Mouse (Mus musculus) left cerebral cortex, postnatal 25 days (tissue): ENCODE data around the gene Gal3st4. TPM values are rescaled to one million over a fixed set of nuclear protein-coding genes. Genes with fewer than 3 reads are reported as not detected.
A peak's percentile ranks its signal among the peaks of the same experiment; 100 is the strongest.

ENCODE experiments used
- DNase-seq, 2 experiments: peaks; one replicate each; pipeline ENCODE4 v3.0.0; 2022; ENCODE audit warnings: low spot score in 2 of 2, mixed read lengths in 1 of 2
- intact Hi-C: fragments of 180-260 bp; cut with DNase I; formaldehyde crosslinking; loops from one replicate; pipeline ENCODE4 v1.15.1; 2025
- total RNA-seq, 2 experiments: library from RNA; stranded (reverse); gene quantifications; 2 replicates each; pipeline ENCODE4 v1.2.3; 2021

Gene Gal3st4
- total RNA-seq: 1 to 10 TPM; 3.5 to 3.6 TPM

DNA sequence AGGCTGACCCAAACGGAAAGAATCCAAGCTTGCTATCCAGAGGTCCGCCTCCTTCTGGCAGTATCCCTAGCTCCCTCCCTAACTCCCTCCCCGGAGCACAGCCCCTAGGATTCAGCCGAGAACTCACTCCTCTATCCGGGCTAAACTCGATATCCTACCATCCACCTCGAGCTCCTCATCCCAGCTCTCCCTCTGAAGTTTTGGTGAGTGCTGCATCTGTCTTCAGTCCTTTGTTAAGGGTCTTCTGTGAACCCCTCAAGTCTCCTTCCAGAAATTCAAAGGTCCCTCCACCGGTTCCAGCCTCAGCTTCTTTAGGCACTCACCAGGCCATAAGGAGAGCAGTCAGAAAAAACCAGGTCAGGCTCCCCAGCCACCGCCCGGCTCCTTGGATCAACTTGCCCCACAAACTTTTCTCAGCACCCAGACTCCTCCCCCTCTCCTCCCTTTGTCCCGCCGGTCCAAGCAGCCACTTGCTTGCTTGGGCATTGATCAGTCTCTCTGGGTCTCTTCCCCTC, at the start of gene Gal3st4:
Gene Gal3st4, minus strand, starts transcription at position 432 of the 515 bp plus-strand sequence.
- intact Hi-C loops: no loop called here
- no peak for DNase-seq

- intact Hi-C loops: no loop called here
- no peak for DNase-seq
These were observed 40.2 kb upstream of the Gal3st4 start for GRCm38 (mm10) chr5:138312795-138313194.

DNA sequence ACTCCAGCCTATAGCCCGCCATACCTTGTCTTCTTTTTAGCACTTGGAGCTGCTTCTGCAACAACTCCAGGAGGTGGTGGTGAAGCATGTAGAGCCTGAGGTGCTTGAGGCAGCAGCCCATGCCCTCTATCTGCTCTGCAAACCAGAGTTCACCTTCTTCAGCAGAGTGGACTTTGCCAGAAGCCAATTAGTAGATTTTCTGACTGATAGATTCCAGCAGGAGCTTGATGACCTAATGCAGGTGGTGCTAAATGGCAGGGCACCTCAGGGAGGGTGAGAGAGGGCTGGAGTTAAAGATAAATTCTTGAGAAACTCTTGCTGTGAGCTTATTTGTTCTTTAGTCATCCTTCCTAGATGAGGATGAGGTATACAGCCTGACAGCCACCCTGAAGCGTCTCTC, 27.0 kb upstream of the Gal3st4 start:
- intact Hi-C loops: no loop called here
- DNase-seq: no peak

DNA sequence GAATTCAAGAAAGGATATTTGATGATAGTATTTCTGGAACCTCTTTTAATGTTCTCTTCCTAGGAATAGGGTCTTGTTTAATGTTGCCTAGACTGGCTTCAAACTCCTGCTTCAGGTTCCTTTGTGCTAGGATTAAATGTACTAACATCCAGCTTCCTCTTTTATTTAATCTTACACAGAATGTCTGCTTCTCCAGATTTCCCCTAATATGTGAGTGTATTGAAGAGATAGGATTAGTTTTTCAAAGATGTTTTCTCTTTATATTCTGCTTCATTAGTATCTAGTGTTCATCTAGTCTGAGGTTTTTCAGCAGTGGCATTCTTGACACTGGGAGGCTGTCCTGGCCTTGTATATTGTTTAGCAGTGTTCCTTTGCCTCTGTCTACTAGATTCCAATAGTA, 21.5 kb upstream of the Gal3st4 start:
- intact Hi-C loops: no loop called here
- no peak for DNase-seq

- DNase-seq: no peak
- intact Hi-C loops: no loop called here
These were observed 19.0 kb upstream of the Gal3st4 start for GRCm38 (mm10) chr5:138291638-138292037.

DNA sequence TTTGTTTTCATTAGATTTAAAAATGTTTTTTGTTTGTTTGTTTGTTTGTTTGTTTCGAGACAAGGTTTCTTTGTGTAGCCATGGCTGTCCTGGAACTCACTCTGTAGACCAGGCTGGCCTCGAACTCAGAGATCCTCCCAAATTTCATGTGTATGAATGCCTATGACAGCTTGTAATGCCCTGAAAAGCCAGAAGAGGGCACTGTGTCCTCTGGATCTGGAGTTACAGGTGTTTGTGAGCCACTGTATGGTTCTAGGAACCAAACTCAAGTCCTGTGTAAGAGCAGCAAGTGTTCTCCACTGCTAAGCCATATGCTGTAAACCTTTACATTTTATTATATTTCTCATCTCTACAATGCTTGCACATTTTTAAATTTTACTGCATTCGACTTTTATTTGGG, 15.2 kb upstream of the Gal3st4 start:
- DNase-seq: no peak
- intact Hi-C loops: no loop called here

DNA sequence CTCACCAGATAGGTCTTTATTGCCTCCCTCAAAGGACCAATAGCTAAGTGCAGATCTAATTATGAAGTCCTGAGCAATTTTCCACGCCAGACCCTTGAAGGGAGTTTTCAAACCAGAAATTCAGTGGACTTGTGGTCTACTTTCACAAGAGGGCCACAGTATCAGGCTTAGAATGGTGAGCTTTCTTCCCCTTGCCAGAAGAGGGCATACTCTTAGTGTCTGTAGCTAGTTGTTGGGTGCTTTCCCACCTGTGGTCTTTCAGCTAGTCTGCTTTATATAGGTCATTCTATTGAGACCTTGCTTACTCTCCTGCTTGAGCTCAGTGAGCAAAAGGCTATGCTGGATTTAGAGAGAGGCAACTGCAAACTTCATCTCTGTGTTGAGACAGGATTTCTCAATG, 10.9 kb upstream of the Gal3st4 start:
- intact Hi-C loops: no loop called here
- DNase-seq: no peak

GRCm38 (mm10) chr5:138281798-138282197, 9.2 kb upstream of the Gal3st4 start:
- intact Hi-C loops: no loop called here

GRCm38 (mm10) chr5:138280829-138281228, 8.2 kb upstream of the Gal3st4 start:
- intact Hi-C loops: no loop called here
- DNase-seq: no peak

More at GRCm38 (mm10) chr5:138281798-138282197, 9.2 kb upstream of the Gal3st4 start:
- DNase-seq: no peak

DNA sequence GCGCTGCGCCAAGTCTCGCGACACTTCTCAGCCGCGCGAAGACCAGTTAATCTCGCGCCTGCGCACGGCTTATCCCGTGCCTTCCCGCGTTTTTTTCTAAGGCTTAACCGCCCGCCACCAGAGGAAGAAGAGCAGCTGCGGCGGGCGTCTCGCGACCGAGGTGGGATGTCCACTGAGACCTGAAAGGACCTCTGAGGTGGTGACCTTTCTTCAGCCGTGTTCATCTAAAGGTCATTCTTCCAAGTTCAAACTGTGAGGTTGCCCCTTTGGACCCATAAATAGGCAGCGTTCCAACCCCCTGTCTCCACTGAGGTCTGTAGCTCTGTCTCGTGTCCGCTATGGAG, 7.8 kb upstream of the Gal3st4 start:
- DNase-seq: no peak
- intact Hi-C loops: no loop called here

- DNase-seq: peak; percentile 72 to 85
- intact Hi-C loops: no loop called here
These were observed 7.2 kb upstream of the Gal3st4 start, which contains the start of the genes Gm43720, Gpc2 and Stag3 for GRCm38 (mm10) chr5:138279585-138280424. Gene Gm43720, minus strand, starts transcription at chr5:138279958. Gene Gpc2, minus strand, starts transcription at chr5:138280005. Gene Stag3, plus strand, starts transcription at chr5:138280240.

DNA sequence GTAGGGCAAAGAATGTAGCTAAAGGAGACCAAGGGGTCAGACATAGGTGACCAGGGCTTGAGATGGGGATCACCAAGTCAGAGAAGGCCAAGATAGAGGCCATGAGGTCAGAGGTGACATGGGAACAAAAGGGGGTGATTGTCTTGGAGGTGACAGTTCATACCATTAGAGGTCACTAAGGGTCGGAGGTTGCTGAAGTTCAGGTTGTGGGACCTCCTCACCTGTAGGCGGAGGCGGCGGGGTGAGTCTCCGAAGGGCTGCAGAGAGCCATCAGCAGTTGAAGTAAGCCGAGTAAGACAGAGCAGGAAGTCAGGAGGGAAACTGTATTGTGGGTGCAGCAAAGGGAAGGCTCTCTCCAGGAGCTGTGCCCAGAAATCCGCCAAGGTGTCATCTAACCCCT, 5.4 kb upstream of the Gal3st4 start:
- DNase-seq: no peak
- intact Hi-C loops: no loop called here

- DNase-seq: no peak
- intact Hi-C loops: no loop called here
These were observed 2.8 kb upstream of the Gal3st4 start for GRCm38 (mm10) chr5:138275216-138276050.

- intact Hi-C loops: no loop called here
- no peak for DNase-seq
These were observed 1.5 kb upstream of the Gal3st4 start for GRCm38 (mm10) chr5:138274186-138274585.

DNA sequence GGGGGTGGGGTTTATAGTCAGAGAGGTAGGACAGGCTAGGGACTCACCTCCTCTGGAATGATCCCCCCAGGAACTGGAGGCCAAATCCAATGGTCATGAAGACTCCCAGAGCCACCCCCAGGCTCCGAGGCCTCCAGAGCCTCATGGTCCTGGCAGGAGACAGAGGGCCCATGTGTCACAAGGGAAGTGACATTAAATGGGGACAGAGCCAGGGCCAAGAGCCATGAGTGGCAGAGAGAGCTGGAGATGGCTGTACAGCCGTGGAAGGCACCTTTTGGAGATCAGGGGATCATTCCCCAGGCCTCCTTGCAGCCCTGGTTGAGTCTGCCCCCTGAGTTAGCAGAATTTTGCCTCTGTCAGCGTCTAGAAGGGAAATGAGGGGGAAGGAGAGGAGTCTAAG, 1.4 kb downstream of the Gal3st4 start:
- DNase-seq: no peak
- intact Hi-C loops: no loop called here

DNA sequence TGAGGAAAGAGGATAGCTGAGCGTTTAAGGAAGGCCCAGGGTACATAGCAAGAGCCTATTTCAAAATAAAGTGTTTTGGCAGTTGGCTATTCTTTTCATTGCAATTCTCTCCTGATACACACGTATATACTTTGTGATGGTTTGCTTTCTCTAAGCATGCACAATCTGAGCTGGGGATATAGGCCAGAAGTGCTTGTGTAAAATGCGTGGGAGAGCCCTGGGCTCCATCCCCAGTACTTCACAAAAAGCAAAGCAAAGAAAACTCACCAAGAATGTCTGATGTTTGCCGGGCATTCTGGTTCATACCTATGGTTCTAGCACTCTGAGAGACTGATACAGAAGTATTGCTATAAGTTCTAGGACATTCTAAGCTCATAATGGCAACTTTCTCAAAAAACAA, 3.7 kb downstream of the Gal3st4 start:
- intact Hi-C loops: no loop called here
- DNase-seq: peak in 1 of 2 experiments; percentile 45

- DNase-seq: no peak
- intact Hi-C loops: no loop called here
These were observed 5.5 kb downstream of the Gal3st4 start for GRCm38 (mm10) chr5:138267114-138267513.

DNA sequence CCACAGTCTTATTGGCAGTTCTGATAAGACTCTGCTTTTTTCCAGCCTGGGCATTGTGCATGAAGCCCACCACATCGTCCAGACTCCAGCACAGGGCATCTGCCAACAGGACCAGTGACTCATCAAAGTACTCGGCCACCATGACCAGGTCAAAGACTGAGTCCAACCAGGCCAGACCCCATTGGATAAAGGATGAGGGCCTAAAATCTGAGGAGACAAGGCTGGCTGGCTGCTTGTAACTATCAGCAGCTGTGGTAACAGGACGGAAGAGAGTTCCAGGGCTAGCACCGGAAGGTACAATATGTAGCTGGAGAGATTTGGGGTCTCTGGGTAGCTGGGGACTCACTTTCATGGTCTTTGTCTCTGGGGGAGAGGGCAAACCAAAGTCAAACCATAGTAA, 6.9 kb downstream of the Gal3st4 start:
- intact Hi-C loops: no loop called here
- DNase-seq: no peak

DNA sequence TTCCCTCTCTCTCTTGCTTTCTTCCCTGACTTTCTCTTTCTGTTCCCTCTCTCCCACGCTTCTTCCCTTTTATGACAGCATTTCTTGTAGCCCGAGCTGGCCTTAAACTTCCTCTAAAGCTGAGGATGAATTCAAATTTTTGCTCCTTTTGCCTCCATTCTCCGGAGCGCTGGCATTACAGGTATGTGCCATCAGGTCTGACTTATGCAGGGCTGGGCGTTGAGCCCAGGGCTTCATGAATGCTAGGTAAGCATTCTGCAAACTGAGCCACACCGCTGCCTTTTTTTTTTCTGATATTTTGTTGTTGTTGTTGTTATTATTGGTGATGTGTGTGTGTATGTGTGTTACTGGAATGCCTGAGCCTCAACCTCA, 8.4 kb downstream of the Gal3st4 start:
- DNase-seq: no peak
- intact Hi-C loops: no loop called here
